Mouse (Mus musculus) CH12.LX (cell line): ENCODE results near the gene Atp5f1.

Source experiments
- CTCF ChIP-seq, 2 experiments: IDR thresholded peaks in 1 of 2; conservative IDR thresholded peaks in 1 of 2; 2 replicates each; pipeline ENCODE4 v1.5.1; 2011 to 2012; ENCODE audit warnings: low read depth in 2 of 2, low read length in 2 of 2, improper control_type of control experiment in 1 of 2, inconsistent platforms in 1 of 2, mild to moderate bottlenecking in 1 of 2, moderate library complexity in 1 of 2
- NELFE ChIP-seq: IDR thresholded peaks from 2 replicates; pipeline ENCODE4 v1.6.1; 2011; ENCODE audit warnings: low read depth, low read length, improper control_type of control experiment
- POLR2A ChIP-seq: IDR thresholded peaks from 2 replicates; pipeline ENCODE4 v1.6.1; 2011; ENCODE audit warnings: low read depth, mild to moderate bottlenecking, improper control_type of control experiment, low read length
- ZMIZ1 ChIP-seq: IDR thresholded peaks from 2 replicates; pipeline ENCODE4 v1.6.1; 2012; ENCODE audit warnings: low read depth, mild to moderate bottlenecking, inconsistent platforms, low read length, improper control_type of control experiment

DNA sequence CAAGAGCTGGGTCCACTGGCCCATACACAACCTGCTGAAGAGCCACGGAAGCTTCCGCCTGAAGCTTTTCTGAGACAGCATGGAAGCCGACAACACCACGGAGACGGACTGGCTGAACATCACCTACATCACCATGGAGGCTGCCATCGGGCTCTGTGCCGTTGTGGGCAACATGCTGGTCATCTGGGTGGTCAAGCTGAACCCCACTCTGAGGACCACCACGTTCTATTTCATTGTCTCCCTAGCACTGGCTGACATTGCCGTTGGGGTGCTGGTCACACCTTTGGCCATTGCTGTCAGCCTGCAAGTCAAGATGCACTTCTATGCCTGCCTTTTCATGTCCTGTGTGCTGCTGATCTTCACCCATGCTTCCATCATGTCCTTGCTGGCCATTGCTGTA is 55.2 kb downstream of the Atp5f1 start:
- TF ChIP-seq ZMIZ1 (no peak), CTCF (conservative IDR thresholded peaks at IDR 0.05 in 1 of 2, IDR thresholded peaks at IDR 0.05 in 1 of 2; ENCODE audit: low read depth in 2 of 2, low read length in 2 of 2) (no peak), POLR2A (no peak), NELFE (no peak)
